Mouse (Mus musculus) midbrain, embryonic 16.5 days (tissue): ENCODE data around the gene Tead1. TPM values are rescaled to one million over a fixed set of nuclear protein-coding genes. Genes with fewer than 3 reads are reported as not detected.

Experiments
- ATAC-seq: fragments of 200-750 bp; cut with Nextera tagmentation; 2 replicates; pipeline ENCODE4 v1.8.0; 2017; ENCODE audit warnings: moderate TSS enrichment
- H3K27ac ChIP-seq: fragments of 300-500 bp; sonication (generic); 2 replicates; pipeline ENCODE4 v1.5.1; 2014; ENCODE audit warnings: mild to moderate bottlenecking, low read length, mixed read lengths
- H3K27me3 ChIP-seq: fragments of 300-500 bp; sonication (generic); 2 replicates; pipeline ENCODE4 v1.6.1; 2014; ENCODE audit warnings: low read depth, low read length, mixed read lengths; ENCODE audit not compliant: control insufficient read depth, insufficient read depth
- H3K36me3 ChIP-seq: fragments of 300-500 bp; sonication (generic); 2 replicates; pipeline ENCODE4 v1.6.1; 2014; ENCODE audit warnings: mild to moderate bottlenecking, low read length, moderate library complexity, mixed read lengths; ENCODE audit not compliant: control insufficient read depth, insufficient read depth
- H3K4me1 ChIP-seq: fragments of 300-500 bp; sonication (generic); 2 replicates; pipeline ENCODE4 v1.6.1; 2014; ENCODE audit warnings: mild to moderate bottlenecking, low read length, mixed read lengths; ENCODE audit not compliant: control insufficient read depth, insufficient read depth
- H3K4me2 ChIP-seq: fragments of 300-500 bp; sonication (generic); 2 replicates; pipeline ENCODE4 v1.6.1; 2014; ENCODE audit warnings: mild to moderate bottlenecking, low read length, mixed read lengths
- H3K4me3 ChIP-seq: fragments of 300-500 bp; sonication (generic); 2 replicates; pipeline ENCODE4 v1.5.1; 2014; ENCODE audit warnings: low read depth, mild to moderate bottlenecking, low read length, moderate library complexity, mixed read lengths
- H3K9ac ChIP-seq: fragments of 300-500 bp; sonication (generic); 2 replicates; pipeline ENCODE4 v1.6.1; 2014; ENCODE audit warnings: low read depth, low read length, mixed read lengths
- H3K9me3 ChIP-seq: fragments of 300-500 bp; sonication (generic); replicated peaks from 2 replicates; pipeline ENCODE4 v1.6.1; 2014; ENCODE audit warnings: mild to moderate bottlenecking, low read length, mixed read lengths; ENCODE audit not compliant: control insufficient read depth, poor library complexity, severe bottlenecking
- WGBS: fragments of 180-500 bp; shearing (Covaris S2); extraction: QIAGEN DNeasy Blood & Tissue Kit; methylation state at CpG from one replicate; pipeline ENCODE4 v1.1.7; 2014; 5-methylcytosine and 5-hydroxymethylcytosine counted together
- polyA plus RNA-seq: library from polyadenylated mRNA; unstranded; fragments of >200 nt; fragmentation: Nextera tagmentation; extraction: Ambion mirVana; gene quantifications from 2 replicates; pipeline ENCODE4 v1.2.1, GENCODE M21; 2015

Tead1 gene
- polyA plus RNA-seq, 1 experiment from 2014 or later, result 12.5 TPM

- no peaks in the 10 kb centered on the region for H3K36me3 ChIP-seq
- no peak overlapping the region for H3K27ac ChIP-seq
- ATAC-seq, result no peak
- WGBS, result 53% methylated on average over 8 of the region's 8 CpGs
- H3K4me3 ChIP-seq, result no peak overlapping the region
- peaks cover 8% of the 10 kb centered on the region; the same call in 1 of the 2 replicates for H3K4me1 ChIP-seq
- no peaks in the 10 kb centered on the region for H3K27me3 ChIP-seq
- no peak overlapping the region for H3K9ac ChIP-seq
- no peaks in the 10 kb centered on the region for H3K9me3 ChIP-seq
- no peak overlapping the region for H3K4me2 ChIP-seq
Observed at GRCm38 (mm10) chr7:112801706-112802105, 122.6 kb downstream of the Tead1 start.

- no peaks in the 10 kb centered on the region for H3K9me3 ChIP-seq
- H3K4me3 ChIP-seq, result no peak overlapping the region
- H3K9ac ChIP-seq, result no peak overlapping the region
- H3K27ac ChIP-seq, result no peak overlapping the region
- 48% methylated on average over 2 of the region's 2 CpGs for WGBS
- peak overlapping the region; percentile 31 for H3K4me2 ChIP-seq
- no peaks in the 10 kb centered on the region for H3K27me3 ChIP-seq
- peaks cover 14% of the 10 kb centered on the region for H3K4me1 ChIP-seq
- no peaks in the 10 kb centered on the region for H3K36me3 ChIP-seq
- no peak for ATAC-seq
Observed at GRCm38 (mm10) chr7:112806718-112807400, 127.7 kb downstream of the Tead1 start.

- Histone ChIP-seq H3K27ac (no peak overlapping the region), H3K9me3 (no peaks in the 10 kb centered on the region), H3K4me1 (peaks cover 14% of the 10 kb centered on the region), H3K4me2 (peak overlapping the region; percentile 31), H3K4me3 (no peak overlapping the region), H3K9ac (no peak overlapping the region), H3K36me3 (no peaks in the 10 kb centered on the region), H3K27me3 (no peaks in the 10 kb centered on the region)
- 8% methylated on average over 6 of the region's 6 CpGs for WGBS
- ATAC-seq, result 0 out of 2 replicates have a peak, but pooled peaks have one; percentile 29
Observed at GRCm38 (mm10) chr7:112807401-112807751, 128.3 kb downstream of the Tead1 start.

- no peak for ATAC-seq
- Histone ChIP-seq H3K4me2 (no peak overlapping the region), H3K9ac (no peak overlapping the region), H3K4me1 (peaks cover 17% of the 10 kb centered on the region), H3K9me3 (no peaks in the 10 kb centered on the region), H3K27ac (no peak overlapping the region), H3K36me3 (no peaks in the 10 kb centered on the region), H3K27me3 (no peaks in the 10 kb centered on the region), H3K4me3 (no peak overlapping the region)
- 46% methylated on average over 7 of the region's 7 CpGs for whole genome bisulfite sequencing
Observed at GRCm38 (mm10) chr7:112810752-112811151, 131.6 kb downstream of the Tead1 start.

- H3K4me2 ChIP-seq, result no peak overlapping the region
- no peak overlapping the region for H3K27ac ChIP-seq
- peaks cover 16% of the 10 kb centered on the region for H3K4me1 ChIP-seq
- ATAC-seq, result 0 out of 2 replicates have a peak, but pooled peaks have one; percentile 37
- H3K9me3 ChIP-seq, result no peaks in the 10 kb centered on the region
- no peaks in the 10 kb centered on the region for H3K36me3 ChIP-seq
- no peak overlapping the region for H3K9ac ChIP-seq
- H3K4me3 ChIP-seq, result no peak overlapping the region
- 54% methylated on average over 10 of the region's 10 CpGs for WGBS
- no peaks in the 10 kb centered on the region for H3K27me3 ChIP-seq
Observed at GRCm38 (mm10) chr7:112812037-112812775, 133.1 kb downstream of the Tead1 start.

GRCm38 (mm10) chr7:112813163-112813562 is 134.0 kb downstream of the Tead1 start:
- Histone ChIP-seq H3K27me3 (no peaks in the 10 kb centered on the region), H3K9me3 (no peaks in the 10 kb centered on the region), H3K4me1 (peaks cover 13% of the 10 kb centered on the region), H3K27ac (no peak overlapping the region), H3K4me3 (no peak overlapping the region), H3K36me3 (no peaks in the 10 kb centered on the region), H3K9ac (no peak overlapping the region), H3K4me2 (no peak overlapping the region)
- ATAC-seq, result no peak
- 91% methylated on average over 7 of the region's 7 CpGs for WGBS

GRCm38 (mm10) chr7:112813731-112814306 is 134.7 kb downstream of the Tead1 start:
- Histone ChIP-seq H3K9me3 (no peaks in the 10 kb centered on the region), H3K4me1 (peaks cover 13% of the 10 kb centered on the region), H3K27me3 (no peaks in the 10 kb centered on the region), H3K4me2 (no peak overlapping the region), H3K9ac (no peak overlapping the region), H3K4me3 (no peak overlapping the region), H3K36me3 (no peaks in the 10 kb centered on the region), H3K27ac (no peak overlapping the region)
- no peak for ATAC-seq
- WGBS, result 91% methylated on average over 8 of the region's 8 CpGs

GRCm38 (mm10) chr7:112816016-112816415 is 136.9 kb downstream of the Tead1 start:
- H3K4me3 ChIP-seq, result no peak overlapping the region
- no peaks in the 10 kb centered on the region for H3K9me3 ChIP-seq
- no peaks in the 10 kb centered on the region for H3K36me3 ChIP-seq
- no peak overlapping the region for H3K9ac ChIP-seq
- peaks cover 7% of the 10 kb centered on the region for H3K4me1 ChIP-seq
- H3K27me3 ChIP-seq, result no peaks in the 10 kb centered on the region
- no peak for ATAC-seq
- no peak overlapping the region for H3K27ac ChIP-seq
- H3K4me2 ChIP-seq, result no peak overlapping the region
- 53% methylated on average over 5 of the region's 5 CpGs for WGBS

GRCm38 (mm10) chr7:112819833-112820232 is 140.7 kb downstream of the Tead1 start:
- H3K4me3 ChIP-seq, result no peak overlapping the region
- ATAC-seq, result no peak
- H3K9me3 ChIP-seq, result no peaks in the 10 kb centered on the region
- 83% methylated on average over 4 of the region's 4 CpGs for WGBS
- H3K36me3 ChIP-seq, result no peaks in the 10 kb centered on the region
- no peak overlapping the region for H3K9ac ChIP-seq
- H3K4me1 ChIP-seq, result peaks cover 16% of the 10 kb centered on the region
- H3K4me2 ChIP-seq, result no peak overlapping the region
- H3K27ac ChIP-seq, result no peak overlapping the region
- no peaks in the 10 kb centered on the region for H3K27me3 ChIP-seq
